Mouse (Mus musculus) hematopoietic stem cell, adult 5-6 weeks (primary cell): ENCODE results near the gene Psg16. TPM values are rescaled to one million over a fixed set of nuclear protein-coding genes. Genes with fewer than 3 reads are reported as not detected.

Source experiments
- ATAC-seq, 2 experiments: fragments of 125-278 bp in 1 of 2; replicated peaks in 1 of 2; 2 replicates each; pipeline ENCODE4 v1.8.0; 2016 to 2017; ENCODE audit warnings: inconsistent platforms in 2 of 2, mild to moderate bottlenecking in 2 of 2, moderate number of reproducible peaks in 2 of 2, low read depth in 1 of 2, moderate TSS enrichment in 1 of 2; ENCODE audit not compliant: low FRiP score in 2 of 2, poor library complexity in 2 of 2, severe bottlenecking in 2 of 2, insufficient read depth in 1 of 2, low TSS enrichment in 1 of 2
- total RNA-seq: library from RNA; stranded (forward); fragments of 172-1452, 232-1000 nt; gene quantifications from 2 replicates; pipeline ENCODE4 v1.2.3, GENCODE M21; 2017

Psg16 gene
- total RNA-seq, 1 experiment from 2014 or later = 0.20 TPM

DNA sequence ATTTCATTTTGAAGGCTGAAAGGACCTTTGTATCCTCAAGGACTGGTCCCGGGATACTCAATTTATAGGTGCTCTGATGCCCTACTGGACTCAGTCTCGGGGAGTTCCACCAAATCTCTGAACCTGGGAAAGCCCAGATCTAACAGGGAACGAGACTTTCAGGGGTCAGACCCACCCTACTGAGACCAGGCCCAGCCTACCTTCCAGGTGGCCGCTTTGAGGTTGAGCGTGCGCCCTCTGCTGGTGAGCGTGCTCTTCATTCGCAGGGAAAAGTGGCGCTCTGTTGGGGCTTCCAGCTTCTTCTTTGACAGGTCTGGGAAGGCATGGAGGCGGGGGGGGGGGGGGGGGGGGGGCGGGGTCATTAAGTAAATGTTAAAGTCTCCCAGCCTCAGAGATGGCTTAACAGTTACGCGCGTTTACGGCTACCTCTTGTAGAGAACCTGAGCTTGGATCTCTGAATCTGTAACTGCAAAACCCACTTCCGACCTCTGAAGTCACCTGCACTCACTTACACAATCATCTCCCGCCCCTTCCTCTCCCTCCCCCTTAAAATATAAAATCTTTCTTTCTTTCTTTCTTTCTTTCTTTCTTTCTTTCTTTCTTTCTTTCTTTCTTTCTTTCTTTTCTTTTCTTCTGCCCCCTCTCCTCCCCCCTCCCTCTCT lies 22.8 kb upstream of the Psg16 start:
- ATAC-seq = peak; percentile 52 to 73; a peak in 2 of 4 replicates

DNA sequence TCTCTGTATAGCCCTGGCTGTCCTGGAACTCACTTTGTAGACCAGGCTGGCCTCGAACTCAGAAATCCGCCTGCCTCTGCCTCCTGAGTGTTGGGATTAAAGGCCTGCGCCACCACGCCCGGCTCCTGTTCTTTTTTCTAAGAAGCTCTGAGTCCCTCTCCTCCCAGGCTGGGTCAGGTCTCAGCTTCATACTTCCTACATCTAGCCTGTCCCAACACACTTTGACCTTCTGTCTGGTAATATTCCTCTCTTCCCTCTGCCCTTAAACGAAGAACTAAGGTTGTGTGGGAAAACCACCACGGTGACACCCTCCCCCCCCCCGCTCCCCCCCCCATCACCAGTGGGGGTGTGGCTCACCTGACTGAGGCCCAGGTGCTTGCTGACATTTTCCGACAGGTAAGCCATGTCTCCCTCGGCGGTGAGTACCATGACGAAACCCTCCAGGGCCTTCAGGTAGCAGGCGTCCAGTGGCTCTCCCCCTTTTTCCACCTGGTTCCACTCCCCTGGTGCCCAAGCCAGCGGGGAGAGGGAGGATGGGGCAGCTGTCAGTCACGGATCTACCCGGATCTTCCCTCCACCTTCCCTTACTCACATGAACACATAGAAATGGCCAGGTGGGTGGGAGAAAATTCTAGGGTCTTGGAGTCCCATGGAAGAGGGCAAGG lies 19.4 kb upstream of the Psg16 start:
- no peak for ATAC-seq

DNA sequence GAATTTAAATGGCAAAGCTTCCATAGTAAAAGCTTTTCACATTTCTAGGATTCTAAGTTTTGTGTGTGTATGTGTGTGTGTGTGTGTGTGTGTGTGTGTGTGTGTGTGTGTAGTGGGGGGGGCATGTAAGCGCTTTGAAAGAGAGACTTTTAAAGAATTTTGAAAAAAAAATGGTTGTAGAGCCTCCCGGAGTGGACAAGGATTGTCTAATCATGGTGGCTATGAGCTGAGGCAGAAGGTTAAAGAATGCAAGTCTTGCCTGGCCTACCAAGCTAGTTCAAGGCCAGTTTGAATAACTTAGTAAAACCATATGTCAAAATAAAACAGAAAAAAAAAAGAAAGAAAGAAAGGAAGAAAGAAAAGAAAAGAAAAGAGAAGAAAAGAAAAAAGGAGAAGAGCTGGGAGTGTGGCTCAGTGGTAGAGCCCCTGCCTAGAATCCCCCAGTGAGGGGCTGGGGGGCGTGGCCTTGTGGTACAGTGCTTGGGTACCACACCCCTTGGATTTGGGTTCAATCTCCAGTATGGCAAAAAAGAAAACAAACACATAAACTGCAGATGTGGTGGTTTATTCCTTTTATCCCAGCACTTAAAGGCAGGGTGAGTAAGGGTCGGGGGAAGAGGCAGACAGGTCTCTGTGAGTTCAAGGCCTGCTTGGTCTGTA lies 18.4 kb upstream of the Psg16 start:
- no peak for ATAC-seq

DNA sequence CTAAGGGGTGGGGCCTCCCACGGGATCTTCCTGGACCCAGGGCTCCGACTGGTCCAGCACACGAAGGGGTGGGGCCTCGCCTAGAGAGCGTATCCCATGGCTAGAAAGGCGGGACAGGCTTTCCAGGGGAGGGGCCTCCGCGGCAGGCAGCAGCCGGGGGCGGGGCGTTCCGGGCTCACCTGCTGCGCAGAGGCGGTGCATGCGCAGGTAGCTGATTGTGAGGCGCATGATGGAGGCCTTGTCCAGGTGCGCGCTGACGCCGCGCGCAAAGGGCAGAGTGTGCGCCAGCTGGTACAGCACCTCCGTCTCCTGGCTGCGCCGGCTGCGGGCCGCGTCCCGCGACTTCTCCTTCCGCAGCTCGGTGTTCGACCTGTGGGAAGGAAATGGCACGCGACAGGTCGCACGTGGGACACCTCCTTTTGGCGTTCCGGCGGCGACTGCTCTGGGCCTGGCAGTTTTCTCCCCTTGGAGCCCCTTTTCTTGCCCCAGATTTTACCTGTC lies 17.7 kb upstream of the Psg16 start:
- ATAC-seq = peak; percentile 62 to 63

DNA sequence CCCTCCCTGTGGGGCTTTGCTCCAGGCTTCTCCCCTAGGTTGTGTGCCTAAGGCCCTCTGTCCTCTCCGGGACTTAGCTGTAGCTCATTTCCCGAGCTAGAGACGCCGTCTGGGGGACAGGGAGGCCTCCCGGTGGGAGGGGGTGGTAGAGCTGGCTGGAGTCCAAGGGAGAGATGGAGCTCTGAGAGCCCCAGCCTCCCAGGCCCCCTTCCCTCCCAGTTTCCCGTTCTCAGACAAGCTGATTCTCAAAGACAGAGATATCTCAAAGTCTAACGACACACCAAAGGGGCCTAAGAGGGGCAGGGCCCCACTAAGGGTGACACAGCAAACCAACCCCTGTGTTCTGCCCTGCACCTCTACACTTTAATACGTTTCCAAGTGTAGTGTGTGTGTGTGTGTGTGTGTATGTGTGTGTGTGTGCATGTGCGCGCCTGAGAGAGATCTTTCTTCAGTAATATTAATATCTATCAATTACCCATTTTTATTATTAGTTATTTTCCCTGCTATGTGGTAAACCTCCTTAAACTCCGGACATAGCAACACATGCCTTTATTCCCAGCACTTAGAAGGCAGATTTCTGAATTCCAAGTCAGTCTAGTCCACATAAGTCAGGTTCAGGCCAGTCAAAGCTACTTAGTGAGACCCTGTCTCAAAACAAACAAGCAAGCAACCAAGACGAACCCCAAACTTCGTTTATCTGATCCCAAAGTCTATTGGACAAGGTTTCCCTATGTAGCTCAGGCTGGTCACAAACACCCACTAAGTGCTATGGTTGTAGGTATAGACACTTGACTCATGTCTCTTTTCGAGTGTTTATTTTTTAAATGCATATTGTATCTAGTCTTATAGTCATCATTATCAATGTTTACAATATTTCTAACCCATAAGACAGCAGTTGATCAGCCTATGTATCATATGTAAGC lies 17.0 kb upstream of the Psg16 start:
- ATAC-seq = peak; percentile 11 to 15; a peak in 1 of 4 replicates

DNA sequence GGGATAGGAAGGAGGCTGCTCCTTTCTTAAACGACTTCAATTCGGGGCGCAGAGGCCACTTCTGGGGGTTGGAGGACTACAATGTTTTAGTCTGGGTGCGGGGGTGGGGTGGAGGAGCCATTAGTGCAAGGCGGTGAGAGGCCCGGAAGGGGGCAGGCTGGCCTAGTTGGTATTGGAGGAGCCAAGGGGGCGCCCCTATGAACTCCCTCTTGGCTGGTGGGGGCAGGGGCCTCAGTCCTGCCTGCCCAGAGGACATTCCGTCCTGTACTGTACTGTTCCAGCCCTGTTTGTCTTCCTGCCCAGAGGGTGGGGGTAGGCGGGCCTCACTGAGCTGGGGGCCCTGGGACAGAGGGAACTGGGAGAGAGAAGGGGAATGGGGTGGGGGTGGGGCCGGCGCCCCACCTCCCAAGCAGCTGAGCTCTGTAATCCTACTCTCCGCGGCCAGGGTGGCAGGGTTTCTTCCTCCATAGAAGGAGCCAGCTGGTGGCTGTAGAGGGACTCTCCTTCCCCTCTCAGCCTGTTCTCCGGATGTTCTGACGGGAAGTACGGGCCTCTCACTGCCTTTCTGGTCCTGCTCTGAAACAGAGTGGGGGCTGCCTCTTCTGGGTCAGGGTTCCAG lies 15.7 kb upstream of the Psg16 start:
- peak; percentile 33 to 51 for ATAC-seq

DNA sequence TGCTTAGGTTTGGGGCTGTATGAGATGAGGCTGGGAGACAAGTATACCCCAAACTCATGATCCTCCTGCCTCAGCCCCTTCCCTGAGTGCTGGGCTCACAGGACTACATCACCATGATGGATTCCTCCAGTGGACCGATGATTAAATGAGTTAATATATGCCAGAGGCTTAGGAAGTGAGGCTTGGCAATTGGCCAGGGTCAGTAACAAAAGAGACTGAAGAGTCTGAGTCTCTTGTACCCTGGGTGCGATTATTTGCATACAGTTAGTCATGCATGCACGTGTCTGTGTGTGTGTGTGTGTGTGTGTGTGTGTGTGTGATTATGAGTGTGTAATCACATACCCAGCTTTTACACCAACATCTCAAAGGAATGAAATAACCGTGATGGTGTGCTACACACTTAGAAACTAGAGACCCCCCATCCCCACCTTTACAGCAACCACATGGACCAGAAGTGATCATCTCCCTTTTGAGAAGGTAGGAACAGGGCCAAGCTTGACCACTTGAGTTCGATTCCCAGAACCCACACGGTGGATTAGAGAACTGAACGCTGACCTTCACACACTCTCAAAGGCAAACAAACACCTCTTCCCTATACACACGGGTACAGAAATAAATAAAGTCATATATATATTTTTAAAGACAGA lies 14.9 kb upstream of the Psg16 start:
- ATAC-seq = no peak

DNA sequence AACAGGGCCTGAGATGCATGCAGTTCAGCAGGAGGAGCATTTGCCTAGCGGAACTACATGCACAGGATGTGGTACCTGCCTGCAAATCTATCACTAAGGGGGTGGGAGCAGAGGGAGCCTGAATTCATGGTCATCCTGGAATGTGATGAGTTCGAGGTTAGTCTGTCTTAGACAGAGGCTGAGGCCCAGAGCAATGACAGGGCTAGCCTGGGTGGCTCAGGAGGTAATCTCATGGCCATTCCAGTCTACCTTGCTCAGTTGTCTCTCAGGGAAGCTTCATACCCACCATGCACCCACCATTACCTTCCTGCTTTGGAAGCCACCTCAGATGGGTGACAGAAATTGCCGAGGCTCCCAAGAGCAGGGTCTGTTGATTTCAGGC lies 14.4 kb upstream of the Psg16 start:
- no peak for ATAC-seq

DNA sequence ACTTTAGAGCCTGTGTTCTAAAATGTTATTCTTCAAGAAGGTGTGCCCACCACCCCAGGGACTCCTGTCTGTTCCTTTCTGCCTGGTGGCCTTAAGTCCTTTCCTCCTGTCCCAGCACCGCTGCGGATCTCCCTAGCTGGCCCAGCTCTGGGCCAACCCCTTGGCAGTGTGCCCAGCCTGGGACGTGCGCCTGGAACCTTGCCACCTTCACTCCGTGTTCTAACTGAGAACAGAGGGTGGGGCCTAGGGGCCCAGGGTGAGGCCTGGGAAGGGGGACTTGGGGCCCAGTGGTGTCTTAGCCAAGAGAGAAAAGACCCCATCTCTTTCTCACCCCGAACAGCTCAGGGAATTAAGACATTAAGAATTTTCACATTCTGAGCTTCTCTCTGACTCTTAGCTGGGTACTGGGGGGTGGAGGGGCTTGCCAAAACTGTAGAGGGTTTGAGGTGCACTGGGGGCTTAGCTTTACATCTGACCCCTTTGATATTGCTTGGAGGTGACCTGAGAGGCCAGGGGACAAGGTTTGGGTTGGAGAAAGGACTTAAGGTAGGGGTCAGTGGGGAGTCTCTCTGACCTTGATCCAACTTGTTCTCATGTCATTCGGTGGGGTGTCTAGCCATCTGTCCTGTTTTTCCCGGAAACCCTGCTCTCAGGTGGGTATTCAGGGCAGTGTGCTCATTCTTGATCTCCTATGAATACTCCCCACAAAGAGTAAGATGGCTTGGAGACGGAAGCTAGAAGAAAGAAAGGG lies 13.6 kb upstream of the Psg16 start:
- peak; percentile 18 to 20; a peak in 3 of 4 replicates for ATAC-seq

DNA sequence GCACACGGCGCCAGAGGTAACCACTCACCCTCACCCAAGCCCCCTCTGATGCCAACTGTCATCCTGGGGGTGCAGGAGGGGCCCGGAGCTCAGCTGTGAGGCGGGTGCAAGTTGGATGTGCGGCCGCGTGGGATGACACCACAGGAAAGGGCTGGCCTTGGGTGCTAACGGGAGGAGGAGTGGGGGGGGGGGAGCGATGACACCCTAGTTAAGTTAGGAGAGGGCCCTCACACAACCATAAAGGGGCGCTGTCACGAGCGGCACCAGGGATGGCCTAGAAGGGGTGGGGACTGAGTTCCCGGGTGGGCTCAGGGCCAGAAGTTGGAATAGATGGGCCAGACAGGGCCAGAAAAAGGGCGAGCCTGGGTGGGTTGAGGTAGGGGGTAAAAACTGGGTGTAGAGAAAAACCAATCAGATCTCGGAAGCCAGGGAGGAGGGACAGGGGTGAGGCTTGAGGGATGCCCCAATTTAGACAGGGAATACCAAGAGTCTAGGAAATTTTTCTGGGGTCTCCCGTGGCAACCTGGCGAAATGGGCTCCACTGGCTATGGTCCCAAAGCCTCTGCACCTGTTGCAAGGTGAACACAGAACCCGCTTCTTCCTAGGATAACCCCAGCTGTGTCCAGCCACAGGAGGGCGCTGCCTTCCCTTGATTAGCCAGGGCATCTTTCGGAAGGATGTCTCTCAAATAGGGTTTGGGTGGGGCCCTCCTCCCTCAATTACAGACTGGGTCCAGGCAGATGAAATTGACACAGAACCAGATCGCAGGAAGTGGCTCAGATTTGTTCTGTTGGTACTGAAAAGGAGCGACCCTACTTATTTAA lies 12.8 kb upstream of the Psg16 start:
- no peak for ATAC-seq

DNA sequence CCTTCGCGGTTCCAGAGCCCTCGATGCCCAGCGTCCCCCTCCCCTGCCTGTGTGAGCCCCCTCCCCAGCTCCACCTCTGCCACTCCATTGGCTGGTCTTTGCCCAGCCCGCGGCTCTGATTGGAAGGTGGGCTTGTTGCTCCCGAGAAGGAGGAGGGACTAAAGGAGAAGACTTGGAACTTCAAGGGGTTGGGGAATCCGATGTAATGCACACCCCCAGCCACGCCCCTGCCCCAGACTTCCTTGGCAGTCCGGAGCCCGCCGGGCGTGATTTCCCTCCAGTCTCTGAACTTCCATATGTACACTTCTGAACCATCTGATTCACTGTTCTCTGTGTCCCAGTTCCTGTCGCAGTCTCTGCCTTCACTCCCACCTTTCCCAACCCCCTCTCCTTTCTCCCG lies 11.5 kb upstream of the Psg16 start, which contains the start of gene Hif3a:
Hif3a (minus strand) TSS at position 39 of the 400 bp plus-strand sequence.
- no peak for ATAC-seq

DNA sequence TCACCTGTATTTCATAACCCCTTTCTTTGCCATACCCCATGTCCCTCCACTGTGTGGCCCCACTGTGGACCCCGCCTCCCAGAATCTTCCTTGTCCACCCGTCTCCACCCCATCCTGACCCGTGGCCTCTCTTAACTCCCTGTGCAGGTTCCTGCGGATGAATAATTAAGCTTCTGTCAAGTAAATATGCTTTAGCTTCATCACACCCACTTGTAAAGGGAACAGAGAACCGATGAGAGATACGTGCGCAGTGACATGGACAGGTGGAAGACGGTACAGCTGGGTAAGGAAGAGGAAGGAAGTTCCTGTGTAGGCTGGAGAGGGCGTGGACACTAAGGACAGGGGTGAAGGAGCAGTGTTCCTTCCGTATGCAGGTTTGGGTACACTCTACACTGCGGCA lies 11.0 kb upstream of the Psg16 start:
- ATAC-seq = peak in 1 of 2 experiments; percentile 34; a peak in 3 of 4 replicates

DNA sequence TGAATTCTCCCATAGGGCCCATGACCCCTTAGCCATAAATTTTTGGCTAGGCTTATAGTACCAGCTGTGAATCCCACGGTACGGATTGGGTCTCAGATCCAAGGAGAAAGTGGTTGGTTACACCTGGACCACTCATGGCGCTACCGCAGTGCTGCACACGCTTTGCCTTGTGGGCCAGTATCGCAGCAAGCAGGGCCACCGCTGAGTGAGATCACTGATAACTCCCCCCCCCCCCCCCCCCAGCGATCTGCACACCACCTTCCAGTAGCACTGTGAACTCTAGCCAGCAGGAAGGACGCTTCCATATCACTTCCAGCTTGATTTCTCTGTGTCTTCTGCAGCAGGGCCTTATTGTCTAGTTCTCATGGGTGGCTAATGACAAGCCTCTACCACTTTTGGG lies 8.2 kb upstream of the Psg16 start:
- ATAC-seq = no peak

DNA sequence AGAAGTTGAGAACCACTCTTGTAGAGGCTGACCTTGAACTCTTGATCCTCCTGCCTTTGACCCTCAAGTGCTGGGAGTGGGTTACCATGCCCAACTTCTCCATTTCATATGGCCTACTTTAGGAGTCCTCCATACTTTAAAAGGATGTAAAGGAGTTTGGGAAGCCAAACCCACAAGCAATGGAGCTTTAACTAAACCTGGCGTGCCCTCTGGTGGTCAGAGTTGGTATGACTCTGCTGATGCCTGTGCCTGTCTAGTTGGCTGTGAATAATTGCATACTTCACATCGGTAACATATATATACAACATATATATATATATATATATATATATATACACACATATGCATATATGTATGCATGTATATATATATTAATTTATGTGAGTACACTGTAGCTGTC lies 7.4 kb upstream of the Psg16 start:
- ATAC-seq = peak; percentile 59 to 78

DNA sequence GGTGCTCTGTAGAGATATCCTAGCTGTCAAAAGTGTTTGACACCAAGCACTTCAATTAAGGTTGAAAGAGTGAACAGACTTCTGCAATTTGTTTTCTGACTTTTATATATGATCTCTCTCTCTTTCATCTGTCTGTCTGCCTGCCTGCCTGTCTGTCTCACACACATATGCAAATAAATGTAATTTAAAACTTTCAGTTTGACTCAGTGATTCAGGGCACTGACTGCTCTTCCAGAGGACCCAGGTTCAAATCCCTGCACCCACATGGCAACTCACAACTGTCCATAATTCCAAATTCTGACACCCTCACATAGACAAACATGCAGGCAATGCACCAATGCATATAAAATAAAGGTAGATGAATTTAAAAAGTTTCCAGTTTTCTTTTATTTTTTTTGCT lies 6.8 kb upstream of the Psg16 start:
- ATAC-seq = no peak
